ENCODE assay signal across 10 mouse cellular contexts in genomic region chr15:98799396-98799795, GRCm38 (mm10). TPM values are rescaled to one million over a fixed set of nuclear protein-coding genes. Genes with fewer than 3 reads are reported as not detected.
DNase-seq lines count a peak whose midpoint lies in the region; ATAC-seq and TF ChIP-seq lines count a peak whose summit lies in the region.
"Had no signal": no experiment of that assay in that cellular context is flagged by ENCODE, and none has a peak within 500 bp of the region (broad histone marks: within the 10 kb centered on the region; RNA-seq: fewer than 3 reads in every experiment).

No protein-coding gene starts in this region.

- ATAC-seq in forebrain, embryonic 11.5 days (replicated peaks; ENCODE audit: low FRiP score) = no peak
- ATAC-seq in forebrain, embryonic 12.5 days (ENCODE audit: low FRiP score) = no peak

- H3K27ac ChIP-seq in forebrain, embryonic 11.5 days (ENCODE audit: low read depth, low read length) = no peak overlapping the region
- H3K27ac ChIP-seq in forebrain, embryonic 12.5 days = no peak overlapping the region
- H3K27ac ChIP-seq in layer of hippocampus, adult 2 months = no peak overlapping the region
- H3K27ac ChIP-seq: limb, embryonic 12.5 days had no signal

- H3K4me2 ChIP-seq in forebrain, embryonic 11.5 days (ENCODE audit: low read depth, low read length, severe bottlenecking) = no peak overlapping the region
- H3K4me2 ChIP-seq in forebrain, embryonic 12.5 days = no peak overlapping the region
- H3K4me2 ChIP-seq: limb, embryonic 12.5 days had no signal

- peak; percentile 96 for TF ChIP-seq CTCF in layer of hippocampus, adult 2 months (conservative IDR thresholded peaks at IDR 0.05)

- H3K4me3 ChIP-seq in forebrain, embryonic 11.5 days (ENCODE audit: low read depth, low read length) = no peak overlapping the region
- H3K4me3 ChIP-seq in forebrain, embryonic 12.5 days (replicated peaks) = no peak overlapping the region
- H3K4me3 ChIP-seq in layer of hippocampus, adult 2 months = no peak overlapping the region
- H3K4me3 ChIP-seq: limb, embryonic 12.5 days had no signal

- H3K27me3 ChIP-seq in forebrain, embryonic 11.5 days (ENCODE audit: control insufficient read depth, insufficient read depth, low read length) = peaks cover 91% of the 10 kb centered on the region
- peaks cover 100% of the 10 kb centered on the region for H3K27me3 ChIP-seq in forebrain, embryonic 12.5 days

- peak; percentile 92 for DNase-seq in forebrain, embryonic 11.5 days (ENCODE audit: low spot score)
- DNase-seq in ES-CJ7 (ENCODE audit: low read depth, low spot score) = peak; percentile 74
- peak; percentile 65 for DNase-seq in cerebellum, adult 11 months
- peak; percentile 64 to 70 for DNase-seq in gastrocnemius, adult 8-10 months (ENCODE audit: low spot score in 2 of 2)
- DNase-seq in layer of hippocampus, adult 2 months (ENCODE audit: low spot score in 2 of 2) = peak in 1 of 2 experiments; percentile 79
- peak; percentile 75 for DNase-seq in lung, postnatal 25 days (ENCODE audit: low spot score)
- DNase-seq in skeletal muscle tissue, adult 2 months (ENCODE audit: low read depth, low spot score) = peak; percentile 53

- H3K4me1 ChIP-seq in forebrain, embryonic 11.5 days (replicated peaks; ENCODE audit: control insufficient read depth, insufficient read depth, low read length) = peaks cover 24% of the 10 kb centered on the region
- H3K4me1 ChIP-seq in forebrain, embryonic 12.5 days = peaks cover 39% of the 10 kb centered on the region

- no peaks in the 10 kb centered on the region for H3K36me3 ChIP-seq in forebrain, embryonic 11.5 days (ENCODE audit: control insufficient read depth, insufficient read depth, low read length)
- H3K36me3 ChIP-seq in forebrain, embryonic 12.5 days (replicated peaks) = no peaks in the 10 kb centered on the region
- H3K36me3 ChIP-seq: limb, embryonic 12.5 days had no signal

- no peaks in the 10 kb centered on the region for H3K9me3 ChIP-seq in forebrain, embryonic 11.5 days (ENCODE audit: control insufficient read depth, low read length)
- H3K9me3 ChIP-seq in forebrain, embryonic 12.5 days = no peaks in the 10 kb centered on the region
- H3K9me3 ChIP-seq: limb, embryonic 12.5 days had no signal

- 13% methylated on average over 12 of the region's 12 CpGs for WGBS in forebrain, embryonic 11.5 days
- WGBS in forebrain, embryonic 12.5 days = 8% methylated on average over 12 of the region's 12 CpGs

- H3K9ac ChIP-seq in forebrain, embryonic 11.5 days (ENCODE audit: low read length) = no peak overlapping the region
- H3K9ac ChIP-seq in forebrain, embryonic 12.5 days = no peak overlapping the region
- H3K9ac ChIP-seq: limb, embryonic 12.5 days had no signal

RNA-seq across cellular contexts. Expression of gene Wnt1, which starts 9.7 kb away (rescaled TPM):
- 0.47 and 0.68 TPM in 2 replicates for polyA plus RNA-seq in forebrain, embryonic 11.5 days (2014; fragmentation: Nextera tagmentation; extraction: Ambion mirVana)
- 0.18 and 0.61 TPM in 2 replicates for polyA plus RNA-seq in forebrain, embryonic 12.5 days (2016; fragmentation: Nextera tagmentation; extraction: Ambion mirVana)
- total RNA-seq in gastrocnemius, adult 8-10 months (2022) = not detected
- total RNA-seq in layer of hippocampus, adult 2 months (2021) = not detected
- total RNA-seq: ES-E14 had no signal
- polyA plus RNA-seq: limb, embryonic 12.5 days had no signal

RNA-seq across cellular contexts. Expression of gene Ddn, which starts 9.9 kb away (rescaled TPM):
- polyA plus RNA-seq in forebrain, embryonic 11.5 days (2014; fragmentation: Nextera tagmentation; extraction: Ambion mirVana) = not detected in 2 replicates
- 0.22 TPM in 1 of 2 replicates, not detected in the other for polyA plus RNA-seq in forebrain, embryonic 12.5 days (2016; fragmentation: Nextera tagmentation; extraction: Ambion mirVana)
- total RNA-seq in gastrocnemius, adult 8-10 months (2022) = under 1 TPM; 0.12 to 0.67 (median 0.43) TPM
- total RNA-seq in layer of hippocampus, adult 2 months (2021) = 1,000 to 10,000 TPM; 1,636 to 1,683 TPM
- polyA plus RNA-seq: limb, embryonic 12.5 days had no signal

RNA-seq across cellular contexts. Expression of gene Wnt10b, which starts 21.4 kb away (rescaled TPM):
- 0.41 and 0.43 TPM in 2 replicates for polyA plus RNA-seq in forebrain, embryonic 11.5 days (2014; fragmentation: Nextera tagmentation; extraction: Ambion mirVana)
- polyA plus RNA-seq in forebrain, embryonic 12.5 days (2016; fragmentation: Nextera tagmentation; extraction: Ambion mirVana) = 0.18 and 0.24 TPM in 2 replicates
- total RNA-seq in gastrocnemius, adult 8-10 months (2022) = 1 to 10 TPM in 1 of 4 experiments, under 1 TPM in 3; 0.48 to 1.1 (median 0.85) TPM
- under 1 TPM; 0.15 to 0.38 TPM for total RNA-seq in layer of hippocampus, adult 2 months (2021)

RNA-seq across cellular contexts. Expression of gene Prkag1, which starts 31.9 kb away (rescaled TPM):
- polyA plus RNA-seq in forebrain, embryonic 11.5 days (2014; fragmentation: Nextera tagmentation; extraction: Ambion mirVana) = 89.4 and 92.5 TPM in 2 replicates
- polyA plus RNA-seq in forebrain, embryonic 12.5 days (2016; fragmentation: Nextera tagmentation; extraction: Ambion mirVana) = 85.2 and 89.4 TPM in 2 replicates
- 10 to 100 TPM; 43.8 to 55.0 (median 46.9) TPM for total RNA-seq in gastrocnemius, adult 8-10 months (2022)
- 10 to 100 TPM; 50.3 to 51.9 TPM for total RNA-seq in layer of hippocampus, adult 2 months (2021)

RNA-seq across cellular contexts. Expression of gene Arf3, which starts 36.4 kb away (rescaled TPM):
- polyA plus RNA-seq in forebrain, embryonic 11.5 days (2014; fragmentation: Nextera tagmentation; extraction: Ambion mirVana) = 38.1 and 41.4 TPM in 2 replicates
- 58.2 and 58.3 TPM in 2 replicates for polyA plus RNA-seq in forebrain, embryonic 12.5 days (2016; fragmentation: Nextera tagmentation; extraction: Ambion mirVana)
- total RNA-seq in gastrocnemius, adult 8-10 months (2022) = 1 to 10 TPM; 6.9 to 8.9 (median 8.1) TPM
- total RNA-seq in layer of hippocampus, adult 2 months (2021) = 100 to 1,000 TPM; 820 to 852 TPM

Comparison
In these comparisons a context has a peak if more than half of its experiments do, and no peak if none do; other contexts are left out.
1. RNA of gene Ddn, which starts 9.9 kb away (total RNA-seq): 1,636 to 1,683 TPM in layer of hippocampus, adult 2 months; 0.12 to 0.67 TPM in gastrocnemius, adult 8-10 months; every median in the first group is over 100 times any median in the second.